Mouse (Mus musculus) frontal cortex, adult (tissue): ENCODE measurements around the gene Wdr90.
"Not testable (repeated sequence)": the region's sequence is repeated elsewhere in the genome, so short reads cannot be mapped to it uniquely, and the experiment has no call there.

Experiments
- ATAC-seq: cut with Nextera tagmentation; 2 replicates; pipeline ENCODE4 v1.9.2; 2017; ENCODE audit warnings: mild to moderate bottlenecking, moderate library complexity, mixed read lengths; ENCODE audit not compliant: low TSS enrichment

The Wdr90 gene

DNA sequence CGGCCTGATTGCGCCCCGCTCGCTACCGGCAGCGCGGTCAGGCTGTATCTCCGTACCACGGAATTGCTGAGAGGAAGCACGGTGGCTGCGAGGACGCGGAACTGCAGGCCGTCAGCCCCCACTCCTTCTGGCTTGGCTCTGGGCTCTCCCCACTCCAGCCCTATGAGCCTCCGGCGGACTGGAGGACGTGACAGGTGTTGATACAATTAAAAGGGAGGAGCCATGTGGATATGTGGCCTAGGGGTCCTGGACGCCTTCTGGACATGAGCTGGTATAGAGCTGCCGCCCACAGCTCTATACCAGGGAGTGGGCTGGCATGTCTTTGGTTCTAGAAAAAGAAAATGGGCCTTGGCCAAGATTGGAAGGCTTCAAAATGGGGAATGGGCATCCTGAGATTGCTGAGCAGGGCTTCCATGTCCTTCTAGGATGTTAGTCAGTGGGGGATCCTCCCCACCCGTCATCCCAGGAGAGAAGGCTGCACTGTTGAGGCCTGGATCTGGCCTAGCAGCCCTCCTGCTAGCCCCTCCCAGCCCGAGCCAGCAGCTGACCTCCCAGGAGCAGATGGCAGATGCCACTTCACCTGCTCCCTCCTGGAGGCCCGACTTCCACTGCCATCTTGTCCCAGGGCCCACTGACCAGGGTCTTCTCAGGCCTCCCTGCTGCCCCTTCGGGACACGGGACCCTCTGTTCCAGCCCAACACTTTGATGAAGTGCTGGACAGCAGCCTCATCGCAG, 51.5 kb downstream of the Wdr90 start:
- peak; percentile 14; the same call in 1 of the 2 replicates for ATAC-seq

DNA sequence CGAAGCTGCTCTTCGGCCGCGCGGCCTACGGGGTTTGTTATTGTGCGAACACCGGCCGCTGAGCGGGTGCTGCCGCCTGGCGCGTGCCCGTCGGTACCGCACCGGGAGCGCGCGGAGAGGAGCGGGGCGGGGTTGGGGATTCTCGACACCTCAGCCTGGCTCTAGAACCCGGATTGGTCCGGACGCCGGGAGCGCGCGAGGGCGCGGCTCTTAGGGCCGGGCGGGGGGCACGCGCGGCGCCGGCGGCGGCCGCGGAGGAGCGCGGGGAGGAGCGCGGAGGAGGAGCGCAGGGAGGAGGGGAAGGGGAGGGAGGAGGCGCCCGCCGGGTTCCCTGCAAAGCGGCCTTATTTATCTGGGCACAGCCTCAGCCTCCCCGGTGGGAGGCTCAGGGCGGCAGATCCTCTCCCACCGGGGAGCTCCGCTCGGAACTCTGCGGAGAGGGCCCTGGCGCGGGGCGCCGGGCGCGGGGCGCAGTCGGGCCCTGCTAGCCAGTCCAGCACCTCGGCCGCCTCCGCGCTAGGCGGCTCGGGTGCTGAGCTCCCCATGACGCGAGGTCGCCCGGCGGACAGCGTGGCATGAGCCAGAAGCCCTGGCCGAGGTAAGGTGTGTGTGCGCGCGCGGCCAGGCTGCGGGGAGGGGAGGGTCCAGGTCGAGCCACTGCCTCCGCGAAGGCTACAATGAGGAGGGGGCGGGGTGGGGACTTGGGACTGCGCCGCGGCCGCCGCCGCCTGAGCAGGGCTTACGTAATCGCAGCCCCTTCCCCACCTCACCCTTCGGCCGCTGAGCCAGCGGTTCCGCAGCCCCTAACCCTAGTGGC, 52.3 kb downstream of the Wdr90 start, which contains the start of gene Fbxl16:
Fbxl16 (plus strand) TSS at position 297 of the 817 bp plus-strand sequence.
- peak; percentile 60 for ATAC-seq

DNA sequence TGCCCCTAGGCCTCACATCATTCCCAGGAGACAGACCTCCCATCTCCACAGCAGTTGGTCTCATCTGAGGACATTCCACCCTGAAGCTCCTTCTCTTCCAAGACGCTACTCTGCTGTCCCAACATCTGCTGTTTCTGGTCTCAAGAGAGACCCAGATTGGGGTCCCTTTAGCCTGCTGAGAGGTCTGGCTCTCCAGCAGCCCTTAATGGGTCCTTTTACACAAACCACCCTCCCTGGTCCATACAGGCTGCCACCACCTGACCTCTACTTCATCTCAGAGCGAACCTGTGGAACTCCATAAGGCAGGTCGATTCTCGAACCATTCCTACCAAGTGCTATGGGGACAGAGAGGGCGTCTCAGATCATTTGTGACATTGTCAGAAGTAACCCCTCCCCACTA, 53.3 kb downstream of the Wdr90 start:
- no peak for ATAC-seq

DNA sequence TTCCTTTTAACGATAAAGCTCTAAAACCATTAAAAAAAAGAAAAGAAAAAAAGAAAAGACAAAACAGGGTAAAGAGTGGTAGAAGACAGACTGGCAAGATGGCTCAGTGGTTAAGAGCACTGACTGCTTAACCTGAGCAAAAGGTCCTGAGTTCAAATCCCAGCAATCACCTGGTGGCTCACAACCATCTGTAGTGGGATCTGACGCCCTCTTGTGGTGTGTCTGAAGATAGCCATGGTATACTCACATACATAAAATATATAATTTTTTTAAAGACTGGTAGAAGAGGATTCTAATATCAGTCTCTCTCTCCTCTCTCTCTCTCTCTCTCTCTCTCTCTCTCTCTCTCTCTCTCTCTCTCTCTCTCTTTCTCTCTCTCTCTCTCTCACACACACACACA, 53.8 kb downstream of the Wdr90 start:
- not testable (repeated sequence) for ATAC-seq

DNA sequence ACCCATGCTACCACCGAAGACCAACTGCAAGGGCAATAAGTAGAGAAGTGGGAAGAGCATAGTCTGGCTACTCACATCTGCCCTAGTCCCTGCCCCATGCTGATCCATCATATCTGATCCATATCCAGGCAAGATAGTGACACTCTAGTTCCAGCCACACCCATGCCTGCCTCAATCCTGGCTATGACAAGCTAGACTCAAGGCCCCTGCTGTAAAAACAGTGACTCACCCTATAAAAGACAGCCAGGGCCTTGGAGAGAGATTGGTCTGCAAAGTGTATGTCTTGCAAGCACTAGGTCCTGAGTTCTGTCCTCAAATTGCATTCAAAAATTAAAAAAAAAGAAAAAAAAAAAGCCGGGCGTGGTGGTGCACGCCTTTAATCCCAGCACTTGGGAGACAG, 54.8 kb downstream of the Wdr90 start:
- ATAC-seq = no peak

DNA sequence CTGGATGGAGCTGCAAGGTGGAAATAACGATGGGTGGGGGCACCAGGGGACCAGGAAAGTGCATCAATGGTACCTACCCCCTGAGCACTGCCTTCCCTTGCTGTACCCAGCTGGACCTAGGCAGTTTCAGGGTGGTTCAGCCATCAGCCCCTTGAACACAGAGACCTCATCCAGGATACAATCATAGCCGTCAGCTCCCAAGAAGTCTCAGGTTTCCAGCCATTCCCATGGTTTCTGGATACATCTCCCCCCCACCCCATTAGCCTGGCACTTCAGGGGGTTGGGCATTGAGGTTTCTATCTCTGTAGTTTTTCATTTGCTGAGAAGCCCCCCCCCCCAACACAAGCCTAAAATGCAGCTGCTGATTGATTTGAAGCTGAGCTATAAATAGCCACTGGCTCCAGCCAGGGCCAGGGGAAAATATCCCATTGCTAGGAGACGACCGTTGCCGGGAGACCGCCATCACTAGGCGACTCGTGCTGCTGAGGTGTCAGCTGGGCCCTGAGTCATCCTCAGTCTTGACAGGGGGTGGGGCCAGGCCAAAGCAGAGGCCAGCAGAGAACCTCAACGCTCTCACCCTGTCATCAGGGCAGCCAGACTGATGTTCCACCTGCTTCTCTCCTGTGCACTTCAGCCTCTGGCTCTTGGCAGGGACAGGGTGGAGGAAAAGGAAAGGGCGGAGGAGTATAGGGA, 58.3 kb downstream of the Wdr90 start:
- peak; percentile 86 for ATAC-seq

DNA sequence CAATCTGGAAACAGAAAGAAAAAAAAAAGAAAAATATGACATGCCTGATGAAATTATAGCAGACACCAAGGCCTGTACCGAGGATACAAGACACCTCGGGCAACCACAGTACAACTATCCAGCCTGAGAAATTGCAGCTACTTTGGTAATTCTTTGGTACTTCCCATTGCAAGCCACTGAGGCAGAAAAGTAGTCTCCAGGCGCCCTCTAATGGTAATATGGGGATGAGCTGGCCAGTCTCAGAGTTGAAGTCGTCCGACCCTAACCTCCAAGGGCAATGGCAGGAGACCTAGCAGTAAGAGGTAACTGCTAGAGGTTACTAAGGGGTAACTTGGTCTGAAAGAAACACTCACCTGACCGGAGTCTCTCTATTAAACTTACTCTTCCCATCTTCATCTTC, 60.3 kb downstream of the Wdr90 start:
- peak; percentile 61; the same call in 1 of the 2 replicates for ATAC-seq

DNA sequence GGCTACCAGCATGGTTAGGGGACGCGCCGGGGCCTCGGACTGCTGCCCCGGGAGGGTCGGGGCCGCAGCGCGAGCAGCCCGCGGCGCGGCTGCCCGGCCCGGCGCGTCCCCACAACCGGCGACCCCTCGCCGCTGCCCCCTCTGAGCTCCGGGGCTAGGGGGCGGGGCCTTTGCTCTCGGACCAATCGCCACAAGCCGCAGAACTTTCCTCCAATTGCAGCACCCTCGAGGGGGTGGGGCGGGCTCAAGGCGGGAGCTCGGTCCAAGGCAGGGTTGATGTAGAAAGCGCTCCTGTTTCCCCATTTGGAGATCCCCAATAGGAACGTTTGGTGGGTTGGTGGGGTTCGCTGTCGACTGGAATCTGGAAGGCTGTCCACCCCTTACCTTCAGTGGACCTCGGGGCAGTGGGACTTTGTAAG, 64.3 kb downstream of the Wdr90 start, which contains the start of gene Metrn:
Metrn (minus strand) TSS at position 186 of the 419 bp plus-strand sequence.
- 0 out of 2 replicates have a peak, but pooled peaks have one; percentile 29 for ATAC-seq

DNA sequence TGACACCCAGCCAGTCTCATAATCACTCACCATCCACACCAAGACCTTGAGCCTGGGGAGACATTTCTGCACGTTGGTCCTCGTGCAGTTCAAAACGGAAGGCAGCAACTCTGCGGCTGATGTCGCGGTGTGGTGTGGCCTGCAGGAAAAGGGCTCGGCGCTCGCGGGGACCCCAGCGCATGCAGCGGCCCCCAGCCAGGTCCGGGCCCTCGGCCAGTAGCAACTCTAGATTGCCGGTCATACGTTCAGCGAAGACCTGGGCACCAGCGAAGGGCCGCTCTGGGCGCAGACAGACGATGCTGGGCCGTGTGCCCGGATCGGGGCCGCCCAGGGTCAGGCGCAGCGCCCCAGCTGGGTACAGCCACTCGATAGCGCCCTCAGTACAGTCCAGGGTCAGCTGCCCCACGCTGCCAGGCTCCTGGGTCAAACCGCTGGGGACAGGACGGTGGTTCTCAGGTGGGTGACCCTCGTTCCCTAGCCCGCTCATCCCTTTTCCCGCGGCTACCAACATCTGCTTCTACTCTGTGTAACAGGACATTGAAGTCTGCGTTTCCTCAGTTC, 65.0 kb downstream of the Wdr90 start:
- no peak for ATAC-seq

DNA sequence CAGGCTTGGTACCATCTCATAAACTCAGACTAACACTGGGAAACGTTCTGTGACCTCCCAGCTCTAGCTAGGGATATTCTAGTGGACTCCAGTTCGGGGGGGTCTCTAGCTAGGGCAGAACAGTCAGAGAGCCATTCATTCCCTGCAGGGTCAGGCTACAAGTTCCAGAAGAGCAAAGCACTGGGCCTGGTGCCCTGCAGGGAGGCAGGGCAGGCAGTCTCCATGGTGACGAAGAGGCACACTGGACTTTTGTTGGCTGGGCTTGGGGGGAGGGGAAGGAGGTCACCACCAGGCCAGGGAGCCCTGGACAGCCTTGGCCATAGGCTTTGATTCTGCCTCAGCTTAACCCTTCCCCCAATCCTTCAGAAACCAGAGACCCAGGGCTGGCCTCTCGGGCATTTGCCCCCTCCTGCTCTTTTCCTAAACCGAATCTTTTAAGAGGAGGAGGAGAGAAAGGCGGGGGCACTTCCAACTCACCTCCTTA, 65.7 kb downstream of the Wdr90 start, which contains the start of gene AC134908.4:
AC134908.4 (minus strand) TSS at position 51 of the 484 bp plus-strand sequence.
- ATAC-seq = peak; percentile 51

DNA sequence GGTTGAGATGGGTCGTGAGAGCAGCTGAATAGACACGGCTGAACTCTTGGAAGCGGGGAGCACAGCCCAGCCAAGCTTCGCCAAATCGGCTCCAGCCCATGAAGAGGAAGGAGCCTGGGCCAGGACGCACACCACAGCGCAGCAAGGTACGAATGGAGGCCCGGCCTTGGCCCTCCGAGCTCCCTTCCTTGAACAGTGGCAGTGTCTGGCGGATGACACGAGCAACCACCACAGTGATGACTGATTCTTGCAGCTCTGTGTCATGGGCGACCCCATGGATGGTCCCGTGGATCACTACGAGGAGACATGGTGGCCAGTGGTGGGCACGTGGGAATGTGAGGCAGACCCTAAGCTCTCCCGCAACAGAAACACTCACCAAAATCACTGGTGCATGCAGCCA, 66.3 kb downstream of the Wdr90 start:
- ATAC-seq = no peak
